Mouse (Mus musculus): ENCODE measurements around the gene Rin3. TPM values are rescaled to one million over a fixed set of nuclear protein-coding genes. Genes with fewer than 3 reads are reported as not detected.

The Rin3 gene
- total and polyA plus RNA-seq, 3 experiments: 17.5 to 38.9 TPM; not detected in 1

- Histone ChIP-seq H3K79me2 (ENCODE audit: control insufficient read depth, insufficient read depth, low read length, poor library complexity) (no peaks in the 10 kb centered on the region), H3K27me3 (ENCODE audit: control insufficient read depth in 1 of 2, insufficient read depth in 2 of 2, low read length in 2 of 2) (peaks cover 0 to 10% of the 10 kb centered on the region in 2 experiments; a peak in 2 of 4 replicates), H3K36me3 (ENCODE audit: control insufficient read depth in 1 of 2, insufficient read depth in 2 of 2, low read length in 2 of 2) (no peaks in the 10 kb centered on the region), H3K4me1 (ENCODE audit: control insufficient read depth in 1 of 2, insufficient read depth in 2 of 2, low read length in 2 of 2) (no peaks in the 10 kb centered on the region), H3K4me3 (ENCODE audit: control insufficient read depth in 1 of 2, insufficient read depth in 1 of 2, low read depth in 2 of 2, low read length in 2 of 2) (no peak overlapping the region), H3K9me3 (replicated peaks; ENCODE audit: insufficient read depth, low read length) (no peaks in the 10 kb centered on the region), H3K9ac (ENCODE audit: control insufficient read depth, low read depth, low read length, poor library complexity, severe bottlenecking) (no peak overlapping the region), H3K27ac (ENCODE audit: control insufficient read depth, low read depth, low read length) (no peak overlapping the region)
- TF ChIP-seq HCFC1 (IDR thresholded peaks at IDR 0.05; ENCODE audit: low read depth, low read length): no peak
- TF ChIP-seq GATA1 (IDR thresholded peaks at IDR 0.05; ENCODE audit: low read depth, low read length): no peak
- no peak for TF ChIP-seq CHD2 (IDR thresholded peaks at IDR 0.05; ENCODE audit: low read length)
- no peak for TF ChIP-seq RAD21 (IDR thresholded peaks at IDR 0.05; ENCODE audit: low read depth, low read length)
- TF ChIP-seq MYB (IDR thresholded peaks at IDR 0.05; ENCODE audit: low read depth, low read length): no peak
- no peak for TF ChIP-seq CHD1 (IDR thresholded peaks at IDR 0.05; ENCODE audit: low read depth, low read length)
- TF ChIP-seq NELFE (IDR thresholded peaks at IDR 0.05; ENCODE audit: low read depth, low read length): no peak
- TF ChIP-seq POLR2AphosphoS5 (IDR thresholded peaks at IDR 0.05; ENCODE audit: borderline replicate concordance, low read depth, low read length): no peak
- no peak for TF ChIP-seq TBP (IDR thresholded peaks at IDR 0.05; ENCODE audit: low read depth, low read length)
- TF ChIP-seq UBTF (IDR thresholded peaks at IDR 0.05; ENCODE audit: borderline replicate concordance, insufficient read depth, low read depth, low read length): no peak
- no peak for TF ChIP-seq ETS1 (IDR thresholded peaks at IDR 0.05; ENCODE audit: low read depth, low read length)
- no peak for TF ChIP-seq JUND (IDR thresholded peaks at IDR 0.05; ENCODE audit: low read depth, low read length)
- TF ChIP-seq MAFK (IDR thresholded peaks at IDR 0.05; ENCODE audit: borderline replicate concordance, low read depth, low read length): no peak
- no peak for TF ChIP-seq ELF1 (IDR thresholded peaks at IDR 0.05; ENCODE audit: low read depth, low read length)
- no peak for TF ChIP-seq CTCF (IDR thresholded peaks at IDR 0.05 in 2 of 3, conservative IDR thresholded peaks at IDR 0.05 in 1 of 3; ENCODE audit: control insufficient read depth in 1 of 3, insufficient read depth in 1 of 3, low read depth in 2 of 3, low read length in 3 of 3, poor library complexity in 1 of 3, severe bottlenecking in 1 of 3)
- TF ChIP-seq USF2 (IDR thresholded peaks at IDR 0.05; ENCODE audit: borderline replicate concordance in 1 of 2, insufficient read depth in 1 of 2, low read depth in 1 of 2, low read length in 2 of 2): no peak
- no peak for TF ChIP-seq ZNF384 (IDR thresholded peaks at IDR 0.05; ENCODE audit: low read depth, low read length)
- TF ChIP-seq TAL1 (IDR thresholded peaks at IDR 0.05; ENCODE audit: low read length): no peak
- no peak for TF ChIP-seq SIN3A (IDR thresholded peaks at IDR 0.05; ENCODE audit: low read length)
- no peak for TF ChIP-seq ZMIZ1 (IDR thresholded peaks at IDR 0.05; ENCODE audit: low read depth, low read length)
- no peak for DNase-seq (ENCODE audit: low read depth, low spot score)
These were observed 2.5 kb downstream of the Rin3 start for GRCm38 (mm10) chr12:102285318-102285717.

- H3K9ac ChIP-seq (ENCODE audit: control insufficient read depth, low read depth, low read length, poor library complexity, severe bottlenecking): no peak overlapping the region
- no peaks in the 10 kb centered on the region for H3K79me2 ChIP-seq (ENCODE audit: control insufficient read depth, insufficient read depth, low read length, poor library complexity)
- DNase-seq (ENCODE audit: low read depth, low spot score): no peak
- H3K4me1 ChIP-seq (ENCODE audit: control insufficient read depth in 1 of 2, insufficient read depth in 2 of 2, low read length in 2 of 2): no peaks in the 10 kb centered on the region; a peak in 1 of 4 replicates
- H3K9me3 ChIP-seq (replicated peaks; ENCODE audit: insufficient read depth, low read length): no peaks in the 10 kb centered on the region
- H3K27me3 ChIP-seq (ENCODE audit: control insufficient read depth in 1 of 2, insufficient read depth in 2 of 2, low read length in 2 of 2): peaks cover 0 to 10% of the 10 kb centered on the region in 2 experiments; a peak in 2 of 4 replicates
- H3K36me3 ChIP-seq (ENCODE audit: control insufficient read depth in 1 of 2, insufficient read depth in 2 of 2, low read length in 2 of 2): no peaks in the 10 kb centered on the region
- H3K4me3 ChIP-seq (ENCODE audit: control insufficient read depth in 1 of 2, insufficient read depth in 1 of 2, low read depth in 2 of 2, low read length in 2 of 2): no peak overlapping the region
- H3K27ac ChIP-seq (ENCODE audit: control insufficient read depth, low read depth, low read length): no peak overlapping the region
- TF ChIP-seq CHD2 (IDR thresholded peaks at IDR 0.05; ENCODE audit: low read length) (no peak), ELF1 (IDR thresholded peaks at IDR 0.05; ENCODE audit: low read depth, low read length) (no peak), MXI1 (IDR thresholded peaks at IDR 0.05; ENCODE audit: low read depth, low read length) (no peak), NRF1 (IDR thresholded peaks at IDR 0.05; ENCODE audit: insufficient read depth, low read depth, low read length, poor library complexity, severe bottlenecking) (no peak), POLR2A (IDR thresholded peaks at IDR 0.05; ENCODE audit: control insufficient read depth in 1 of 2, insufficient read depth in 1 of 2, low read depth in 1 of 2, low read length in 2 of 2, poor library complexity in 1 of 2) (no peak), POLR2AphosphoS2 (IDR thresholded peaks at IDR 0.05; ENCODE audit: low read length) (no peak), CHD1 (IDR thresholded peaks at IDR 0.05; ENCODE audit: low read depth, low read length) (no peak), ZMIZ1 (IDR thresholded peaks at IDR 0.05; ENCODE audit: low read depth, low read length) (no peak), MEF2A (IDR thresholded peaks at IDR 0.05; ENCODE audit: extremely low read depth, insufficient replicate concordance, low read depth, low read length, poor library complexity, severe bottlenecking) (no peak), UBTF (IDR thresholded peaks at IDR 0.05; ENCODE audit: borderline replicate concordance, insufficient read depth, low read depth, low read length) (no peak), GATA1 (IDR thresholded peaks at IDR 0.05; ENCODE audit: low read depth, low read length) (no peak), CTCF (IDR thresholded peaks at IDR 0.05 in 2 of 3, conservative IDR thresholded peaks at IDR 0.05 in 1 of 3; ENCODE audit: control insufficient read depth in 1 of 3, insufficient read depth in 1 of 3, low read depth in 2 of 3, low read length in 3 of 3, poor library complexity in 1 of 3, severe bottlenecking in 1 of 3) (no peak), SIN3A (IDR thresholded peaks at IDR 0.05; ENCODE audit: low read length) (no peak), MAZ (IDR thresholded peaks at IDR 0.05; ENCODE audit: low read depth, low read length) (no peak), ETS1 (IDR thresholded peaks at IDR 0.05; ENCODE audit: low read depth, low read length) (no peak), SMC3 (IDR thresholded peaks at IDR 0.05; ENCODE audit: low read depth, low read length) (no peak), MYC (IDR thresholded peaks at IDR 0.05; ENCODE audit: low read depth, low read length) (no peak)
These were observed 2.9 kb downstream of the Rin3 start for GRCm38 (mm10) chr12:102285779-102286178.

Measured in MEL (cell line).